Mouse (Mus musculus) frontal cortex, postnatal 25 days (tissue): ENCODE results near the gene Sik3.

Source experiments
- DNase-seq, 2 experiments: peaks; one replicate each; pipeline ENCODE4 v3.0.0; 2022; ENCODE audit warnings: low spot score in 2 of 2

The Sik3 gene

GRCm38 (mm10) chr9:46012091-46013008 is at the start of gene Sik3, which contains the start of gene Pafah1b2:
Sik3 (plus strand) TSS chr9:46012820.
Pafah1b2 (minus strand) TSS chr9:46012690.
- peak; percentile 88 to 94 for DNase-seq

- DNase-seq, result no peak
Observed at GRCm38 (mm10) chr9:45963577-45963976, 49.0 kb upstream of the Sik3 start.

GRCm38 (mm10) chr9:45976884-45977283 is 35.7 kb upstream of the Sik3 start:
- DNase-seq, result no peak

- no peak for DNase-seq
Observed at GRCm38 (mm10) chr9:45979778-45980177, 32.8 kb upstream of the Sik3 start.

- no peak for DNase-seq
Observed at GRCm38 (mm10) chr9:45980611-45981010, 32.0 kb upstream of the Sik3 start.

- no peak for DNase-seq
Observed at GRCm38 (mm10) chr9:45981331-45981730, 31.3 kb upstream of the Sik3 start.

- DNase-seq, result no peak
Observed at GRCm38 (mm10) chr9:45983676-45984408, 28.8 kb upstream of the Sik3 start.

GRCm38 (mm10) chr9:45984409-45985228 is 28.0 kb upstream of the Sik3 start:
- peak; percentile 73 to 81 for DNase-seq

GRCm38 (mm10) chr9:45985229-45985567 is 27.4 kb upstream of the Sik3 start:
- DNase-seq, result peak; percentile 21

- DNase-seq, result no peak
Observed at GRCm38 (mm10) chr9:45999009-45999408, 13.6 kb upstream of the Sik3 start.

GRCm38 (mm10) chr9:46003729-46004128 is 8.9 kb upstream of the Sik3 start:
- DNase-seq, result peak; percentile 85 to 88

- no peak for DNase-seq
Observed at GRCm38 (mm10) chr9:46004529-46004928, 8.1 kb upstream of the Sik3 start.

GRCm38 (mm10) chr9:46006224-46006623 is 6.4 kb upstream of the Sik3 start:
- no peak for DNase-seq

- DNase-seq, result no peak
Observed at GRCm38 (mm10) chr9:46008931-46009668, 3.5 kb upstream of the Sik3 start.

- no peak for DNase-seq
Observed at GRCm38 (mm10) chr9:46009669-46009983, 3.0 kb upstream of the Sik3 start.

GRCm38 (mm10) chr9:46011094-46011970 is 1.3 kb upstream of the Sik3 start:
- no peak for DNase-seq

- DNase-seq, result peak; percentile 42
Observed at GRCm38 (mm10) chr9:46013009-46013586, 478 bp downstream of the Sik3 start.

GRCm38 (mm10) chr9:46013616-46014015 is 996 bp downstream of the Sik3 start:
- DNase-seq, result no peak

- DNase-seq, result peak in 1 of 2 experiments; percentile 28
Observed at GRCm38 (mm10) chr9:46014251-46014681, 1.6 kb downstream of the Sik3 start.

GRCm38 (mm10) chr9:46015081-46015551 is 2.5 kb downstream of the Sik3 start:
- DNase-seq, result peak in 1 of 2 experiments; percentile 21
